Mouse (Mus musculus) neural tube, embryonic 10.5 days (tissue): ENCODE measurements around the gene Krtap28-10.
A peak's percentile ranks its signal among the peaks of the same experiment; 100 is the strongest.

Experiments used
- DNase-seq: peaks from one replicate; pipeline ENCODE4 v3.0.0-alpha.2; 2017; ENCODE audit warnings: low spot score; ENCODE audit errors: extremely low spot score

Krtap28-10 gene

DNA sequence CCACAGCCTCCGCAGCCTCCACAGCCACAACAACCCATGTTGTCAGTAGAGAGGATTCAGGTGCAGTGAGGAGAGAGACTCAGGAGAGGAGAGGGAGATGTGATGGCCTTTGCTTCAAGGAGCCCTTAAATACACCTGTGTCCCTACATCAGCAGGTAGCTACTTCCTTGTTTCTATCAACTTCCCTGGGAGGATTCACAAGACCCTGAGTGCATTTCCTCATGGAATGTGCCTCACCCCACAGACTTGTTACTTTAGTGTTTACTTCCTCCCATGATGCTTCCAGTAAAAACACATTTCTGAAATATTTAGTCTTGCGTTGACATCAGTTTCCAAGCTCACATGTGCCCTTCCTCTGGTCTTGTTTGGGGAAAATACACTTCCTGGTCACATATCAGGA, at the start of gene Krtap28-10:
TSS of gene Krtap28-10 (minus strand) at position 101 of the 400 bp plus-strand sequence.
- no peak for DNase-seq

DNA sequence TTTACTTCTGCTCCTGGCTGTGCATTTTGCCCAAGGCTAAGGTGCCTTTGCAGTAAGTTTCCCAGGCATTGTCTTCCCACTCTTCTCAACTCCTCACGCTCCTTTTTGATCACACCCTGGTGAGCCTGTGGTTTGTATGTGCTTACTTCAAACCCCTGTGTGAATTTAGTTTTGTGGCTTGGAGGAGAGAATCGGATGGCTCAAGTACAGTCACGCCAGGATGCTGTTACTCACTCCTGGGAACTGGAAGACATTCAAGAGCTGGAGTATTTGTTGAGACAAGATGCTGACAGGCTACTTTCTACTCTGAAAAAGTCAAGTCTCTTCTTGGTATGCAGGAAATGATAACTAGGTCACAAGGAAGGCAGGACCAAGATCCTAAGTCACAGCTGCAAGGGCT, 49.0 kb upstream of the Krtap28-10 start:
- DNase-seq, result no peak

DNA sequence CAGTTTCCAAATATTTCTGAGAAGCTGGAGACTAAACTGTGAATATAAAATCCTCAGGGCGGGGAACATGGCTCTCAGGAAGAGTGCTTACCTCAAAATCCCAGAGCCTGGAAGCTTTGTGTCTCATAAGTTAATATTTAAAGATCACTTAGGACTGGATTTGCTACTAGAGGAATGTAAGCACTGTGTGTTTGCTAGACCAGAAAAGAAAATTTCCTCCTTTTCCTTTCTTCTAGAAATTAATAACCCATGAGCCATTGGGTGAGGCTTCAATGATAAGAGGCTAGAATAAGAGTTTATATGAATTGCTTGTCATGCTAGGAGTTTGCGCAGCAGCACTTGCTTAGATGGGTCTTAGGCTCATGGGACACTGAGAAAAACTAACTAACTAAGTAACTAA, 42.5 kb upstream of the Krtap28-10 start:
- no peak for DNase-seq

- DNase-seq, result no peak
These were observed 34.7 kb upstream of the Krtap28-10 start for GRCm38 (mm10) chr1:83077016-83077415.

- peak; percentile 44 for DNase-seq
These were observed 34.1 kb upstream of the Krtap28-10 start for GRCm38 (mm10) chr1:83076190-83076917.

DNA sequence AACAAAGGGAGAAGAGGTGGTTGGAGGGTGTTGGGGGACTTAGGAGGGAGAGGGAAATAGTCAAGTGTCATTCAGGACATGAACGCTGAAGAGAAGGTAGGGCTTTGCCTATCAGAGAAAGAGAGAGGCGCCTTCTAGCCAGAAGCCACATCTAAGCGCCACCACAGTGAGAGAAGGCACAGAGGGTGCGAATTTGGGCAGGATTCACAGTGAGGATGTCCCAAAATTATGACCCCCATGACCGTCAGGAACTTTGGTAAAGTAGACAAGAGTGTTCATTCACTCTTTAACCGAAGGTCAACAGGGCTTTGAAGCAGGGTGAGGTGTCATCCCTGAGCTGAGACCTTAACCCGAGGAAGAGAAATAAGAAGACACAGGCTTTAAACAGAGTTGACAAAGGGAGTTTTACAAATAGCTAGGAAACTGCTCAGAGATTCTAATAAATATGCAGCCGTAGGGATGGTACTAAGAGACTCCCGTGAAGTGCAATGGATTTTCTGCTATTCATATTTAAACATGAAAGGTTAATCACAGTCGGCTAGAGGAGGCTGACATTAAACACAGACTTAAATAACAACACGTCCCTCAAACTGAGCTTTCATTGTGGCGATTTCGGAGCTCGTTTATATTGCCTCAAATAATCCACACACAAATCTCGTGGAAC, 33.4 kb upstream of the Krtap28-10 start:
- peak; percentile 13 for DNase-seq

DNA sequence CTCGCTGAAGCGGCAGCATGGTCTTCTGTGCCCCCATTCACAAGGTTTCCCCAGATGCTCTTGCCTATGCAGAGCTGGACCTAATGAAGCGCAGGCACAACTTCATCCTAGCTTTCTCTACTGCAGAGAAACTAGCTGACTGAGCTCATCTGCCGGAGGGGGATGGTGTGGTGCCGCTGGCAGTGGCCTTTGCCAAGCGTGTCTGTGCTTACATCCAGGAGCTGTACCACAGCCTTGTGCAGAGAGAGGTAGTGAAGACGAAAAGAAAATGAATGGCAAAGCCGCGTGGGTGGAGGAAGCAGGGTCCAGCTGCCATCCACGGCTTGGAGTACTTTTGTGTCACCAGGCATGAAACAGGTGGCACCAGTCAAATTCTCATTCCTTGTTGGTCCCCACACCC, 24.9 kb upstream of the Krtap28-10 start:
- no peak for DNase-seq

DNA sequence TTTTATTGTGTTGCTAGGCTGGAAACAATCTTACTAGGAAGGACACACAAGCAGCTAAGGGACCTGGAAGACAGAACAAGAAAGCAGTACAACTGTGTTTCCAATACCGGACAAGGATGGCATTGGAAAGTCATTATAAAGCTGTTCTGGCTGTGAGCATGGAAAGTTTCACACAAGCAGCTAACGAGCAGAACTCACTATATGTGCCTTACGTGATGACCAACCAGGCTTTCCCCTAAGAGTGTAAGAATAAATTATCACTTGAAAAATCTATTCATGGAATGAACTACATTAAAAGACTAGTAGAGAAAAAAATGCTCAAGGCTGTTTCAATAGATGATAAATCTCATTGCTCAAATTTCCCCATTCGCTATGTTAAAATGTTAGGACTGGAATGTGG, 24.3 kb upstream of the Krtap28-10 start:
- no peak for DNase-seq

DNA sequence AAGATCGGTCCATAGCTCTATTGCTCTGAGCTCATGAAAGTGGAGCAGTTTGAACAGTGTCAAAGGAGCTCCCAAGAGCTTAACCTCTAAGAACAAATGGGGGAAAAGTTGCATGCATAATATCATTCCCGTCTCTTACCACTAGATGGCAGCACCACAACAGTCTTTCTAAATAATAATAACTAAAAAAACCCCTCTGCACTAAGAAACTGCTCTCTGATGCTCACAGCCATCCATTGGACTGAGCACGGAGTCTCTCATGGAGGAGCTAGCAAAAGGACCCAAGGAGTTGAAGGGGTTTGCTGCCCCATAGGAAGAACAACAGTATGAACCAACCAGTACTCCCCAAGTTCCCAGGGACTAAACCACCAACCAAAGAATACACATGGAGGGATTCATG, 22.6 kb upstream of the Krtap28-10 start:
- DNase-seq, result peak; percentile 27

DNA sequence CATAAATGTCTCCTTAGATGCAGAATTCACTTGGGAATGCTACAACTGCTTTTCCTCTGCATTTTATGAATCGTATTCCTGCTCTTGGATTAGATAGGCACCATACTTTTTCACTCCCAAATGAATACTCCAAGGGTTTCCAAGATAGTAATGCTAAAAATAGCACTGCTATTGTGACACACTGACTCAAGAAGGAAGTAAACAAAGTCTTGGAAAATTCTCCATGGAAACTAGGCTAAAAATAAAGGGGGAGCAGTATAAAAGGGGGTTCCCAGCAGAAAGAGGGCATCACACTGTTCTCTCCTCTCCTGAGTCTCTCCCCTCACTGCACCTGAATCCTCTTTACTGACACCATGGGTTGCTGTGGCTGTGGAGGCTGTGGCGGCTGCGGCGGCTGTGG, 18.4 kb upstream of the Krtap28-10 start, which contains the start of gene Krtap28-13:
TSS of gene Krtap28-13 (plus strand) at position 288 of the 400 bp plus-strand sequence.
- DNase-seq, result no peak

- DNase-seq, result no peak
These were observed 17.0 kb upstream of the Krtap28-10 start, which contains the start of gene A030005K14Rik for GRCm38 (mm10) chr1:83059278-83059677. TSS of gene A030005K14Rik (minus strand) at chr1:83059378.

DNA sequence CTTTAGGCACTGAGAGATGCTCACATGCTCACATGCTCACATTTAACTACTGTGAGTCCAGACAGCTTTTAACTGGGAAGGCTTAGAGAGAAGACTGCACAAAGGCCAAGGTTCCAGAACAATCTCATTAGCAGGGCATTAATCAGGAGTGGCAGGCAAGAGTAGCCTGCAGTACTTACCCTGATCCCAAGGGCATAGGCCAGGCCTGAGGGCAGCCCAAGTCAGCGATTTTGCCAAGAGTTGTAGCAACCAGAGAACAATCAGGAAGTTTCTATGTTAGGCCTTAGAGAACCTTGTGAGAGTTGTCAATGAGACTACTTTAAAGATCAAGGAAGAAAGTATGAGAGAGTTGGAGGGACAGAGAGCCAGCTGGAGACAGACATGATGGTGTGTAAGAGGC, 16.2 kb upstream of the Krtap28-10 start:
- DNase-seq, result no peak

GRCm38 (mm10) chr1:83044882-83045427, 2.7 kb upstream of the Krtap28-10 start, which contains the start of gene Gm47969:
TSS of gene Gm47969 (plus strand) at chr1:83044932.
- DNase-seq, result no peak

DNA sequence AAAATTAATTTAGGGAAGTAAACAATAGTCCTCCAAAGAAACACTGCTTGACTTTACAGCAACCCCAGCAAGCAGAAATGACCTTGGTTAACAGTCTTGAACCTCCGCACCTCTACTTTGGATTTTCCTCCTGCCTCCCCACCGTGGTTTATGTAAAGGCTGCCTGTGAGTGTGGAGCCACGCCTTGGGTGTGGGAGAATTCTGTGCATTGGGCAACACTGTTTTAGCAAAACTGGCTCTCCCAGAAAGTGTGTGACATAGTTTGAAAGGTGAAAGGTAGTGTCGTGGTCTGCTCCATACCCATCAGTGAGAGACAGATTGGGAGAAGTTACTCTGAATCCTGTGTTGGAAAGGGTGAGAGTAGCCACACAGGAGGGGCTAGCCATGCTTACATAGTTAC, 3.2 kb downstream of the Krtap28-10 start:
- DNase-seq, result no peak

DNA sequence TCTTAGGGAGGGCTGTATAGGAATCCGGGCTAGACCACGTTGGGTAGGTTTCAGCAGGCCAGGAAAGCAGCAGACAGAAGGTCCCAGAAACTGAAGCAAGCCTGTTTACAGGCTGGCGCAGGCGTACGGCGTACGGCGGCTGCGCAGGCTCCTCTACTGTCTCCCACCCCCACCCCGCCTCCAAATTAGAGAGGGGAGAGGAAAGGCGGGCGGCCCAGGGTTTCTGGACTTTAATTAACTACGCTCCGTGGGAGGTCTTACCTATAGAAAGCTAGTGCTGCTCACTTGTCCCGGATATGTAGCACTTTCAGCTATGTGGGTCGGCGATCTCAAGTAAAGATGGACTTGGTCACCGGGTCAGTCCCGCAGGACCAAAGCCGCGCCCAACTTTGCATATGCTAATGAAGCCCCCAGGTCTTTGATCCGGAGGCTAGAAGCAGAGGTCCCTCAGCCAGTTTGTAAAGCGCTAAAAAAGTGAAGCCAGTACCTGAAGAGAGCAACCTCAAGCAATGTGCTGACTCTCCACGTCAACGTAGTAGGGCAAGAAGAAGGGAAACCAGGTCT, 4.1 kb downstream of the Krtap28-10 start, which contains the start of gene Slc19a3:
TSS of gene Slc19a3 (minus strand) at position 340 of the 564 bp plus-strand sequence.
- DNase-seq, result peak; percentile 51

DNA sequence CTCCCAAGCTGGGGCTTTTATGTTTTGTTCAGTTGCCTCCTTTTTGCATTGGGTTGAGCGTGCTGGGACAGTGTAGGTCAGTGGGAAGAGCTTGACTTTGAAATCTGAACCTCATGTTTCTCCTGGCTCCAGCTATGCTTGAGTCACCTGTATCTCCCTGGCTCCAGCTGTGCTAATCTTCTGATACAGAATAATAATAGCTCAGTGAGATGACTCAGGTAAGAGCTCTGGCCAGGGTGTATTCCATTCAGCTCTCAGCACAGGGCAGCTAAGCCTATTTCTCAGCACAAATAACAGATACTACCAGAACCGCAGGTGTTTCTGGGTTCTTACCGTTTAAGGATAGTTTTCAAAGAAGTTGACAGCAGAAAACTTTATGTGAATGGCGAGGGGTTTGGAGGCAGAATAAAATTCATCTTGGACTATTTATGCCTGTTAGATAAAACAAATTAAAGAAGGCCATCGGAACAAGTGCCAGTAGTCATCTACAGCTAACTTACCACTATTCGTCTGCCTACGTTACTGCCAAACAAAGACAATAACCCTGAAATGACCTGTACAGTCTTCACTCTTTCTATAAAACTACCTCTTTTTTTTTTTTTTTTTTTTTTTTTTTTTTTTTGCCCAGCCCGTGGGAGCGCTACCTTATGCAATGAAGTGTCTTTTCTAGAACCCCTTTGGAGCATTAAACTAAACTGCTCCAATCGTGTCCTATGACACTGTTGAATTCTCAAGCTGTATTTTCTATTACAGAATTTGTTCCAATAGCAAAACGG, 5.2 kb downstream of the Krtap28-10 start:
- DNase-seq, result no peak

DNA sequence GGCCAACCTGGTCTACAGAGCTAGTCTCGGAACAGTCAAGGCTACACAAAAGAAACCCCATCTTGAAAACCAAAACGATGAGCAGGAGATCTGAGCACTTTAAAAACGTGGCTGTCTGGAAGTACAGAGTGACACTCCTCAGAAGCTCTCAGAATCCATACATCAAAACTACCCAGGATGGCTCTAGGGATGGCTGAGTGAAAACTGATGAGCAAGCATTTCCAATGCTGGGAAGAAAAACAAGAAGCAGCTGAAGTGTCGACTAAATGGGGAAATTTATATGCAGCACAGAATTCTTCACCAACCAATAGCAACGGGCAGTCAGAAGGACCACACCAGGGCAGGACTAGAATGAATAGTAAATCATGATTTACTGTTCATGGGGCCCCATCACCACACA, 7.8 kb downstream of the Krtap28-10 start:
- no peak for DNase-seq

- no peak for DNase-seq
These were observed 9.8 kb downstream of the Krtap28-10 start for GRCm38 (mm10) chr1:83032508-83032907.

- DNase-seq, result no peak
These were observed 10.3 kb downstream of the Krtap28-10 start for GRCm38 (mm10) chr1:83031950-83032349.

DNA sequence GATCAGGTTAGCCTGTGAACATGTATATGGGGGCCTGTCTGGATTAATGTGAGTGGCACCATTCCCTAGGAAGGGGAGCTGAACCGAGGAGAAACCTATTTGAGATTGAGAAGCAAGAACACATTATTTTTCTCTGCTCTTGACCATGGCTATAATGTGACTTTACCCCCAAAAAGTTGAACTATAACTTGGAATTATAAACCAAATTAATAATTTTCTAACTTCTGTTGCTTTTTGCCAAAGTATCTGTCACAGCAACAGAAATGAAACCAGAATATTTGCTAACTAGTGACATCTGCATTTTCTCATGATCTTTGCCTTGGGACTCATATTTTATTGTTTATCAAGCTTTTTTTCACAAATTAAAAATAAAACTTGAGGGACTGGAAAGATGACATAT, 25.7 kb downstream of the Krtap28-10 start:
- no peak for DNase-seq

GRCm38 (mm10) chr1:83015329-83015879, 26.9 kb downstream of the Krtap28-10 start:
- DNase-seq, result no peak
